Mouse (Mus musculus): ENCODE data around the gene Dbndd2. TPM values are rescaled to one million over a fixed set of nuclear protein-coding genes. Genes with fewer than 3 reads are reported as not detected.

Gene Dbndd2
- polyA plus RNA-seq, 1 experiment from 2014 or later = 16.4 TPM

DNA sequence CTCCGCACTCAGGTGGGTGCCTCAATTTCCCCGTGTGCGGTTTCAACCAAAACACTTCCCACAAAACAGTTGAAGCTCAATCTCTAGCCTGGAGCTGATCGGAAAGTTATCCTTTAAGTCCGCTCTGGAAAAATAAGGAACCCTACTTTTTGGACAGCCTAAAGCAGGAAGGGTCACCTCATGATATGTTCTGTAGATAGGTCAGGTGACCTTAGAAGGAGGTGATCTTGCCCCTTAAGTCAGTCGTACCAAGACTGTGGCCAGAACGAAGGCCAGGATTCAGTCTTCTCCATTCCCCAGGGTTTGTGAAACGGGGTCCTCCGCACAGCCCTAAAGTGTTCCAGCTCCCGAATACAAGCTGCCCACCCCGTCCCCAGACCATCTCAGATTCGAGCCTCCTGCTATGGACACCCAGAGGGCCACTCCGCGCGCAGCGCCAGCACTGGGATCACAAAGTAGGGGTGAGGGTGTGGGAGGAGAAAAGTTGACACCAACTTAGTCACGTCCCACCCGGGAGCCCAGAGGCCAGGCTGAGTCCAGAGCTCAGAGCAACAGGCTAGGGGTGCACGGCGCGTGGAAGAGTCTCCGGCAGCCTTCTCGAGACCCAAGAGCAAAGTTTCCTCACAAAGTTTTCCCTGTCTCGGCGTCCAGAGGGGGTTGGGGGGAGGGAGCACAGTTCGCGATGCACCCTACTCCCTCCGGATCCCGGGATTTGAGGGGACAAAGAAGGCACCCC lies 43.4 kb upstream of the Dbndd2 start:
- no peaks in the 10 kb centered on the region for H3K36me3 ChIP-seq (ENCODE audit: control insufficient read depth, insufficient read depth, low read length)
- peak; percentile 63 for ATAC-seq
- H3K4me1 ChIP-seq (ENCODE audit: control insufficient read depth, insufficient read depth, low read length) = peaks cover 19% of the 10 kb centered on the region
- WGBS = 3% methylated on average over 29 of the region's 29 CpGs
- peak overlapping the region; percentile 76 for H3K4me3 ChIP-seq (ENCODE audit: low read length)
- peak overlapping the region; percentile 91 for H3K9ac ChIP-seq (ENCODE audit: low read depth, low read length)
- H3K9me3 ChIP-seq (ENCODE audit: control insufficient read depth, low read length) = no peaks in the 10 kb centered on the region
- H3K4me2 ChIP-seq (ENCODE audit: low read depth, low read length) = peak overlapping the region; percentile 84
- H3K27me3 ChIP-seq (replicated peaks; ENCODE audit: control insufficient read depth, insufficient read depth, low read length) = no peaks in the 10 kb centered on the region
- peak overlapping the region; percentile 83 for H3K27ac ChIP-seq (ENCODE audit: low read length)

DNA sequence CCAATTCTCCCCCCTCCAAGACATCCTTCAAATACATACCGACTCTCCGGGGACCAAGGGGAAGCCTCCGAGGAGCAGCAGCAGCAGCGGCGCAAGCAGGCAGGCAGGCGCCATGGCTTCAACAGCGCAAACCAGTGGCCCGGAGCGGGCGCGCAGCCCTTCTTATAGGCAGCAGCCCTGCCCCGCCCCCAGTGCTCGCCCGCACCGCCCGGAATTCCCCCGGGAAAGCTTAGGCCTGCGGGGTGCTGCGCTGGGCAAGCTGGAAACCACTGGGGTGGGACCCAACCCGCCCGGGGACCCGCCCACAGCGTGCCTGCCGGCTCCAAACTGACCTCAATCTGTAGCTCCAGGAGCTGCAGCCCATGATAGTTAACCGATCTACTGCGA lies 42.9 kb upstream of the Dbndd2 start:
- no peaks in the 10 kb centered on the region for H3K36me3 ChIP-seq (ENCODE audit: control insufficient read depth, insufficient read depth, low read length)
- no peaks in the 10 kb centered on the region for H3K27me3 ChIP-seq (replicated peaks; ENCODE audit: control insufficient read depth, insufficient read depth, low read length)
- peaks cover 19% of the 10 kb centered on the region for H3K4me1 ChIP-seq (ENCODE audit: control insufficient read depth, insufficient read depth, low read length)
- peak overlapping the region; percentile 91 for H3K9ac ChIP-seq (ENCODE audit: low read depth, low read length)
- peak overlapping the region; percentile 76 for H3K4me3 ChIP-seq (ENCODE audit: low read length)
- H3K4me2 ChIP-seq (ENCODE audit: low read depth, low read length) = peak overlapping the region; percentile 84
- ATAC-seq = peak; percentile 89
- peak overlapping the region; percentile 83 for H3K27ac ChIP-seq (ENCODE audit: low read length)
- H3K9me3 ChIP-seq (ENCODE audit: control insufficient read depth, low read length) = no peaks in the 10 kb centered on the region
- WGBS = under 1% methylated on average over 26 of the region's 26 CpGs

DNA sequence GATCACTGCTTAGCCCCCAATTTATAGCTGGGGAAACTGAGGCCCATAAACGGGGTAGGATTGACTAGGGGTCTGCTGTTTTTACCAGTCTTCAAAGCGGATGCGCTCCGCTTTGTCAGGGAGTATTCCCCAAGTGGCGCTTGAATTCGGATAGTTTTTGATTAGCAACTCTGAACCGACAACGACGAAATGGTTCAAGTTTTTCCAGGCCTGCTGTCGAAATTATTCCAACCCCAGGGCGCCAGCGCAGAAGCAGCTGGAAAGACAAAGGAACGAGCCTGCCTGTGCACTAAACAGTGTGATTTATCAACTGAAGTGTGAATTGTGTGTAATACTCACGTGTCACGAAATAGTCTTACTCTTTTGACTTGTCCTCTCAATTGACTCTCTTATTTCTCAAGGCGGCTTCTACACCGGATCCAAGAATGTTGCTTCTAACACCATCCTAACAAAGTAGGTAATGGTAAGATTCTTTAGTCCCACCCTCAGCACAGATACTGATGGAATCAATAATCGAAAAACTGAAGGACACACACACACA lies 42.4 kb upstream of the Dbndd2 start, which contains the start of gene Sdc4:
TSS of gene Sdc4 (minus strand) at position 428 of the 541 bp plus-strand sequence.
- Histone ChIP-seq H3K9me3 (ENCODE audit: control insufficient read depth, low read length) (no peaks in the 10 kb centered on the region), H3K4me2 (ENCODE audit: low read depth, low read length) (peak within 1 kb of the TSS; percentile 84), H3K36me3 (ENCODE audit: control insufficient read depth, insufficient read depth, low read length) (no peaks in the 10 kb centered on the region), H3K27me3 (replicated peaks; ENCODE audit: control insufficient read depth, insufficient read depth, low read length) (no peaks in the 10 kb centered on the region), H3K9ac (ENCODE audit: low read depth, low read length) (peak within 1 kb of the TSS; percentile 91), H3K4me1 (ENCODE audit: control insufficient read depth, insufficient read depth, low read length) (peaks cover 18% of the 10 kb centered on the region), H3K27ac (ENCODE audit: low read length) (peak within 1 kb of the TSS; percentile 83), H3K4me3 (ENCODE audit: low read length) (peak within 1 kb of the TSS; percentile 76)
- 12% methylated on average over 18 of the region's 18 CpGs for WGBS
- ATAC-seq = no peak

DNA sequence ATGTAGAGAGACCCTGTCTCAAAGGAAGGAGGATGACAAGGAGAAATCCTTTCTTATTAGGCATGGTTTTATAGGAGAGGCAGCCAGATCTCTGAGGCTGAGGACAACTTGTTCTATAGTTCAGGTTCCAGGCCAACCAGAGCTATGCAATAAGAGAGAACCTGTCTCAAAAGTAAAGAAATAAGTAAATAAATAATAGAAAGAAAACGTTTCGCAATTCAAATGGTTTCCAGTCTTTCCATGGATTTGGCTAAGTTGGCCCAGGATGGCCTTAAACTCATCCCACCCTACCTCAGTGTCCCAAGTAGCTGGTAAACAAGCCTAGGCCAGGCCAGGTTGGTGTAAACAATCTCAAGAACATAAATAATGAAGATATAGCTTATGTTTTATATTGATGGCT lies 41.2 kb upstream of the Dbndd2 start:
- no peak for ATAC-seq
- Histone ChIP-seq H3K27ac (ENCODE audit: low read length) (no peak overlapping the region), H3K9ac (ENCODE audit: low read depth, low read length) (no peak overlapping the region), H3K4me3 (ENCODE audit: low read length) (no peak overlapping the region), H3K4me1 (ENCODE audit: control insufficient read depth, insufficient read depth, low read length) (peaks cover 17% of the 10 kb centered on the region), H3K4me2 (ENCODE audit: low read depth, low read length) (no peak overlapping the region), H3K9me3 (ENCODE audit: control insufficient read depth, low read length) (no peaks in the 10 kb centered on the region), H3K36me3 (ENCODE audit: control insufficient read depth, insufficient read depth, low read length) (no peaks in the 10 kb centered on the region), H3K27me3 (replicated peaks; ENCODE audit: control insufficient read depth, insufficient read depth, low read length) (no peaks in the 10 kb centered on the region)
- WGBS = 68% methylated on average over 2 of the region's 2 CpGs

DNA sequence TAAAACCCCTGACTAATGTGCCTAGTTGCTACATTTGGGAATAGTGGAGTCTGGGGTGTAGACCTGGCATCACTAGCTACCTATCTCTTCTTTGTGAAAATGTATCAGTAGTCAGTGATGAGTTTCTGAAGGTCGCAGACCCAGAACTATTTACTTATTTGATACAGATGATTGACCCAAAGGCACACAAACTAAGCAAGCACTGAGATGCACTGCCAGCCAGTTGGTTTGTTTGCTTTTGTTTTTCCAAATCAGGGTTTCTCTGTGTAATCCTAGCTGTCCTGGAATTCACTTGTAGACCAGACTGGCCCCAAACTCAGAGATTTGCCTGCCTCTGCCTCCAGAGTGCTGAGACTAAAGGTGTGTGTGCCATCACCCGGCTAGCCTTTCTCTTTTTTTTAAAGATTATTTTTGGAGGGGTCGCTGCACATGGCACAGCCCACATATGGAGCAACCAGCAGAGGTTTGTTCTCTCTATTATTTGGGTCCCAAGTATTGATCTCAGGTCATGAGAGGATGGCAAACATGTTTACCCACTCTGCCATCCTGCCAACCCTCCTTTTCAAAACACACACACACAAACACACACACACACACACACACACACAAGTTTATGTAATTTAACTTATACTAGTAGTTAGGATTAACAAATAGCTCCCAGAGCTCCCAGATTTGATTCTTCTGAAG lies 40.4 kb upstream of the Dbndd2 start:
- H3K9me3 ChIP-seq (ENCODE audit: control insufficient read depth, low read length) = no peaks in the 10 kb centered on the region
- 86% methylated on average over 3 of the region's 3 CpGs for WGBS
- no peak overlapping the region for H3K27ac ChIP-seq (ENCODE audit: low read length)
- H3K4me2 ChIP-seq (ENCODE audit: low read depth, low read length) = no peak overlapping the region
- H3K27me3 ChIP-seq (replicated peaks; ENCODE audit: control insufficient read depth, insufficient read depth, low read length) = no peaks in the 10 kb centered on the region
- H3K36me3 ChIP-seq (ENCODE audit: control insufficient read depth, insufficient read depth, low read length) = no peaks in the 10 kb centered on the region
- no peak for ATAC-seq
- peaks cover 12% of the 10 kb centered on the region for H3K4me1 ChIP-seq (ENCODE audit: control insufficient read depth, insufficient read depth, low read length)
- H3K4me3 ChIP-seq (ENCODE audit: low read length) = no peak overlapping the region
- no peak overlapping the region for H3K9ac ChIP-seq (ENCODE audit: low read depth, low read length)

DNA sequence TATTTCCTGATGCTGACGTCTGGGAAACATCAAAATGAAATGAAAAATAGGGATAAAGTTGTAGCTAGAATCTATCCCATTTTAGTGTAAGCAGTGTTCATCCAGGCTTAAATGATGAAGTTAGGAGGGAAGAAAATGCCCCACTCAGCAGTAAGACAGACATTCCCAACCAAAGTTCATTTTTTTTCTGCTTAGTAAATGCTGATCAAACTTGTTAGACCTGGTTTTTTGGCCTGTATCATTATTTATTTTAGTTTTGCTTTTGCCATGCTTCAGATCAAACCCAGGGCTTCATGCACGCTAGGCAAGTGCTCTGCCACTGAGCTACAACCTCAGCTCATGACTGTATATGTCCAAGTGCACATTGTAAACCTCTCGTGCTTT lies 39.8 kb upstream of the Dbndd2 start:
- no peak for ATAC-seq
- WGBS = 74% methylated on average over 3 of the region's 3 CpGs
- Histone ChIP-seq H3K27me3 (replicated peaks; ENCODE audit: control insufficient read depth, insufficient read depth, low read length) (no peaks in the 10 kb centered on the region), H3K36me3 (ENCODE audit: control insufficient read depth, insufficient read depth, low read length) (no peaks in the 10 kb centered on the region), H3K9me3 (ENCODE audit: control insufficient read depth, low read length) (no peaks in the 10 kb centered on the region), H3K4me3 (ENCODE audit: low read length) (no peak overlapping the region), H3K4me2 (ENCODE audit: low read depth, low read length) (no peak overlapping the region), H3K9ac (ENCODE audit: low read depth, low read length) (no peak overlapping the region), H3K27ac (ENCODE audit: low read length) (no peak overlapping the region), H3K4me1 (ENCODE audit: control insufficient read depth, insufficient read depth, low read length) (peaks cover 11% of the 10 kb centered on the region)

DNA sequence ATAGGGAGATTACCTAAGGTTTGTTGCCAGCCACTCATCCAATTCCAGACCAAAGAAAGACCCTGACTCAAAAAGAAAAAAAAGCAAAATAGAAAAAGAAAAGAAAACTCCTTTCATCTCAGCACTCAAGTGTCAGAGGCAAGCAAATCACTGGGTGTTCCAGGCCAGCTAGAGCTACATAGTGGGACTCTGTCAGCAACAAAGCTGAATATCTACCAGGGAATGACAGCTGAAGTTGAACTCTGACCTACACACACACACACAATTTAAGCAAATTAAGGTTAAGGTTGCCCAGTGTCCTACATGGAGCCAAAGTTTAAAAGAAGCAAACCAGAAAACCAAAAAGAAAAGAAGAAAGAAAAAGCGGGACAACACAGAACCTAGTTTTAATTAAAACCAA lies 37.8 kb upstream of the Dbndd2 start:
- no peak overlapping the region for H3K27ac ChIP-seq (ENCODE audit: low read length)
- H3K27me3 ChIP-seq (replicated peaks; ENCODE audit: control insufficient read depth, insufficient read depth, low read length) = no peaks in the 10 kb centered on the region
- no peak for ATAC-seq
- peaks cover 15% of the 10 kb centered on the region for H3K4me1 ChIP-seq (ENCODE audit: control insufficient read depth, insufficient read depth, low read length)
- no peak overlapping the region for H3K4me2 ChIP-seq (ENCODE audit: low read depth, low read length)
- no peak overlapping the region for H3K9ac ChIP-seq (ENCODE audit: low read depth, low read length)
- H3K9me3 ChIP-seq (ENCODE audit: control insufficient read depth, low read length) = no peaks in the 10 kb centered on the region
- WGBS = 100% methylated on average over 1 of the region's 1 CpGs
- H3K4me3 ChIP-seq (ENCODE audit: low read length) = no peak overlapping the region
- H3K36me3 ChIP-seq (ENCODE audit: control insufficient read depth, insufficient read depth, low read length) = no peaks in the 10 kb centered on the region

DNA sequence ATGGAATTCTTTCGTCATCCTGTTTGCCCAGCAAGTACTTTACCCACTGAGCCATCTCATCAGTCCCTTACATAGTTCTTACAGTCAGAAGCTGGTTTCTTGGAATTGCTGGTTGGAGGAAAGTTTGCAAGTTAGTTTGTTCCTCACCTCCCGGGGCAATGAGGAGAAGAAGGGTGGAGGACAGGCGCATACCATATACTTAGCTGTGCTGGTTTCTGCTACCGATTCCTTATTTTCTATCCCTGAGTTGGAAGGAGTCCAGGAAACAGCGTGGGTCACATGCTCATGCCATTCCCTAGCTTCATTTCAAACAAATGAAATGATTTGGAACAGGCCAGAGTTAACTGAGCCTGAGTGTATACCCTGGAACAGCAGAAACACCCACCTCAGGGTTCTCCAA lies 37.0 kb upstream of the Dbndd2 start:
- Histone ChIP-seq H3K4me2 (ENCODE audit: low read depth, low read length) (no peak overlapping the region), H3K27ac (ENCODE audit: low read length) (no peak overlapping the region), H3K9me3 (ENCODE audit: control insufficient read depth, low read length) (no peaks in the 10 kb centered on the region), H3K36me3 (ENCODE audit: control insufficient read depth, insufficient read depth, low read length) (no peaks in the 10 kb centered on the region), H3K9ac (ENCODE audit: low read depth, low read length) (no peak overlapping the region), H3K4me1 (ENCODE audit: control insufficient read depth, insufficient read depth, low read length) (peaks cover 16% of the 10 kb centered on the region), H3K27me3 (replicated peaks; ENCODE audit: control insufficient read depth, insufficient read depth, low read length) (no peaks in the 10 kb centered on the region), H3K4me3 (ENCODE audit: low read length) (no peak overlapping the region)
- 0 out of 2 replicates have a peak, but pooled peaks have one; percentile 13 for ATAC-seq
- WGBS = 56% methylated on average over 5 of the region's 5 CpGs

DNA sequence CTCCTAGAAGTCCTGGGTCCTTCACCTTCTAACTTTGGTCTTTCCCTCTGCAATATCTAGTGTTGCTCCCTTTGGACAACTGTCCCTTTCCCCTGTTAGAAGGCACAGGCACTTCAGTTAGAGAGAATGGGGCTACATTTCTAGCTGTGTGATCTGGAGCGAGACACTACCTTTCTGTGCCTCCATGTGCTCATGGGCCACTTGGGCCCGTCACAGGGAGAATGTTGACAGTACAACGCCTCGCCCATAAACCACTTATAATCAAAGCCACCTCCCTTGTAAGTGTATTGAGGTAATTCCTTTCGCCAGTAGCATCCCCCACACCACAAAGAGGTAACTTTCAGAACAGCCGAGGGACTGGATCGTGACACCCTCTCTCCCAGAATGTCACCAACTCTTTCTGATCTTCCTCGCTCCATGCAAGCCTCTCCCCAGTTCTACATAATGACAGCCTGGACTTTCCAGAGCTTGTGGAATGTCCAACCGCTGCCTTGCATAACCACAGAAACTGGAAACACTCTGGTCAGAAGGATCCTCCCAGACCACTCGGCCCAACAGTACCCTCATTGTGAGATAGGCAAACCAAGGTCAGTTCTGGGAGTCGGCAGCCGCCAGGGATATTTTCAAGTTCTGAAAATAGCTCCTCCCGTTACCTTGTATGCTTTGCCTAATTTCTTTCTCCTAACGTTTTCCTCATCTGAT lies 36.4 kb upstream of the Dbndd2 start:
- 66% methylated on average over 14 of the region's 14 CpGs for whole genome bisulfite sequencing

More for the DNA sequence above, 36.4 kb upstream of the Dbndd2 start:
- no peak overlapping the region for H3K4me3 ChIP-seq (ENCODE audit: low read length)
- no peaks in the 10 kb centered on the region for H3K27me3 ChIP-seq (replicated peaks; ENCODE audit: control insufficient read depth, insufficient read depth, low read length)
- peak; percentile 54 for ATAC-seq
- no peak overlapping the region for H3K4me2 ChIP-seq (ENCODE audit: low read depth, low read length)
- H3K36me3 ChIP-seq (ENCODE audit: control insufficient read depth, insufficient read depth, low read length) = no peaks in the 10 kb centered on the region
- no peak overlapping the region for H3K27ac ChIP-seq (ENCODE audit: low read length)
- H3K9me3 ChIP-seq (ENCODE audit: control insufficient read depth, low read length) = no peaks in the 10 kb centered on the region
- H3K4me1 ChIP-seq (ENCODE audit: control insufficient read depth, insufficient read depth, low read length) = peaks cover 21% of the 10 kb centered on the region
- no peak overlapping the region for H3K9ac ChIP-seq (ENCODE audit: low read depth, low read length)

Measured in intestine, embryonic 16.5 days (tissue).